Mouse (Mus musculus) layer of hippocampus, postnatal 25 days (tissue): ENCODE measurements around the gene Slit1. TPM values are rescaled to one million over a fixed set of nuclear protein-coding genes. Genes with fewer than 3 reads are reported as not detected.

Experiments
- DNase-seq, 2 experiments: peaks; one replicate each; pipeline ENCODE4 v3.0.0; 2022; ENCODE audit warnings: mixed read lengths in 2 of 2, low spot score in 1 of 2; ENCODE audit errors: extremely low spot score in 1 of 2
- total RNA-seq, 2 experiments: library from RNA; stranded (reverse); gene quantifications; 2 replicates each; pipeline ENCODE4 v1.2.3; 2021

Slit1 gene
- total RNA-seq, 2 experiments from 2014 or later = 180 to 224 TPM

DNA sequence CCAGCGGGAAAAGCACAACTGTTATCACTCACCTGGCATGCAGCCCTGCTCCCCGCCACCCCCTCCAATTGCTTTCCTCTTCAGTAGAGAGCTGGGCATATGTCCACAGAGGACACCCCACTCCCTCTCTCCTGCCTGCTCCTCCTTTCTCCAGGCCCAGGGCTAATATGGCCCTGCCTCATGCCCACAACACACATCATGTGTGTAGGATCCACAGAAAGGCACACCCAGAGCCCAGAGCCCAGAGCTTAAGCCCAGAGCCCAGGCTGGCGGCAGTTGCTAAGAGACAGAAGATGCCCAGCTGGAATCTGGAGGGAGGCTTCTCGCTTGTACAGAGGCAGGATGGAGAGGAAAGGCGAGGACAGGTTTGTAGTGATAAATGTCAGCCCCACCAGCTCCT is 49.7 kb downstream of the Slit1 start:
- no peak for DNase-seq

DNA sequence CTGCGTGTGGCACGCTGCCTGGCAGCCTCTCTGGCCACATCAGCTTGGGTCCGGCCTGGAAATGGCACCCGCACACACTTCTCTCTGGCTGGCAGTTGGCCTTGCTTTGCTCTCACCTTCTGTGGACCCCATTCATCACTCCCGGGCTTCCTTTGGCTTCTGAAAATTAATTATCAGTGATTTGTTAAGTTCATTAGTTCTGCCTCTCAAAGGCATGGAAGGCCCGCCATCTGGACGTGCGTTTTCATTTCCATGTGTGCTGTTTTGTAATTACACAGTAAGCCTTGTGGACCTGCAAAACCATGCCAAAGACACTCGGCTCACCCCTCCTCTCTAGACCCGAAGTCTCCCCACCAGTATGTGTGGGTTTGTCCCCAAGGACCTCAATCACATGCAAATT is 53.4 kb downstream of the Slit1 start:
- DNase-seq = no peak

DNA sequence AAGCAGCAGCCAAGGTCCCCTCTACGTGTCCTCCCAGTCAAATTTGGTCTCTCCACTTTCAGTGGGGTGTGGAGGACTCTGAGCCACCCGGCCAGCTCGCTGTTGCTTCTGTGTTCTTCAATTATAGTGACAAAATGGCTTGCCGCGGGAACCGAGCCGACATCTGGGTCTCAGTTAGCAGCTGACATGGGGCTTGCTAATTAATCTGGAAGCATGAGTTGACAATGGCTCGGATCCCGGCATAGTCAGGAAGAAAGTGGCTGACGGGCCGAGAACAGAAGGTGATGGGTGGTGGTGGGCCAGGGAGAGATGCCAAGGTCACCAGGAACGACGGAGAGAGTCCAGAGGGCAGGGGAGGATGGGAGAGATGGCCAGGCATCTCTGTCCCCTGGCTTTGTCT is 55.2 kb downstream of the Slit1 start:
- DNase-seq = no peak

DNA sequence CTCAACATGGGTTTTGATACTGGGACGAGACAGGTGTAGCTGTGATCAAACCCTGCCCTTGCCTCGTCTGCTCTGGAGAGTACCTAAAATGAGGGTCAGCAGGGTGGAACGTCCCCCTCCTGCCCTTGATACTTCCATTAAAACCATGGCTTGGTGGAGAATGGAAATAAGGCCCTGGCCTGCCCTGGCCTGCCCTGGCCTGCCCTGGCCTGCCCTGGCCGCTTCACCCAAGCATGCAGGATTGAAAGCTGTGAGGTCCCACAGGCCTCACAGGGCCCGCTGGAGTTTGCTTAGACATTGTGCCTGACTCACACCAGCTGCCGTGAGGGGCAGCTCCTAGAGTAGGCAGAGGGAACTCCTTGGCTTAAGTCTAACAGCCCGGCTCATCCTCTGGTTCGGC is 55.6 kb downstream of the Slit1 start:
- no peak for DNase-seq

DNA sequence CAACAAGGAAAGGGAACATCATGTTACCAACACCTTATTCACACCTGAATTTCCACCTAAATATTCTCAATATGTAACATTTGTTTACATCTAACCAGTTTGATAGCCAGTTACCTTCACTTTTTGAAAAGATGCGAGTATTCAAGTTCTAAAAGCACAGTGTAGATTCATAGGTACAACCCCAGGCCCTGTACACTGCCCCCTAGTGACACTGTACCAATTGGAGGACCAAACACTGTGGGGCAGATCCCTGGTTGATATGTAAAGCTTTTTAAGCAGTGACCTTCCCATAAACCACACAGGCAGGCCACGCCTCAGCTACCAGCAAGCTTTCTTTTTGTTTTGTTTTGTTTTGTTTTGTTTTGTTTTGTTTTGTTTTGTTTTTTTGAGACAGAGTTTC is 57.3 kb downstream of the Slit1 start:
- DNase-seq = no peak

DNA sequence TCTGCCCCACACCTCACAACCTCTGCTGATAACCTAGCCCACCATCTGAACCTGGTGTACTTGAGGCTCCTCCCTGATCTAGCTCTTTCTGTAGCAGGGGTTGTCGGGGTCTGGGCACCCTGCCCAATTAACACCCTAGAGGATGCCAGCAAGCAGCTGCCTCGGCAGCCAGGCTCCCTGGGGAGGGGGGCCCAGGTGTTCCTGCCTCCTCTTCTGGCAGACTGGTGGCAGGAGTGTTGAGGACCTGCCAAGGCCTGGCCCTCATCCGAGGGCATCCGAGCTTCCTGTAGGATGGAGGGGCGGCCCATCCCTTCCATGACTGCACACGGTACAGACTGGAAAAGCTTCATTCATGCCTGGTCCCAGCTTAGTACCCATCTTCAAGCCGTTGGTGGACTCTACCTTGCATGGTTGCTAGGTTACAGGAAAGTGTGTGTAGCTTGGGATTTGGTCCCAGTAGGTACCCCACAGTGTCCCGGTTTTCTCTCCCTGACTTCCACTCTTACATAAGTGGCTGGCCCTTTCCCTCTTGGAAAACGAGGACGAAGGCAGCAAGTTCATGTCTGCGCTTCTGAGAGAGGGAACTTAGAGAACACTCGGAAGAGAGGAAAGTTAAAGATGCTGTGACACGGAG is 57.9 kb downstream of the Slit1 start:
- DNase-seq = no peak

DNA sequence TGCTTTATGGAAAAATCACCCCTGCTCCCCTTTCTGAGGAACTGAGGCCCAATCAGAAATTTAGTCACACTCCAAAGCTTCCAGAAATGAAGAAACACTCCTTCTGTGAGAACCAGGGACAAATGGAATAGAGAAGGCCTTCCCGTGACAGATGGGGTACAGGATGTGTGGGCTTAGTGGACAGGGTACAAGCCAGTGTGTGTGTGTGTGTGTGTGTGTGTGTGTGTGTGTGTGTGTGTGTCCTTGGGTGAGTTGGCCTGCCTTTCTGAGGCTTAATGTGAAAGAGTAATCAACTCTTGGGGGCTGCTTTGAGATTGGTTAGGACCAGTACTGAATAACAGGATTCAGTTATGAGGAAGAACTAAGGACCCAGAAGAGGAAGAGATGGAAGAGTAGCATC is 58.6 kb downstream of the Slit1 start:
- no peak for DNase-seq

DNA sequence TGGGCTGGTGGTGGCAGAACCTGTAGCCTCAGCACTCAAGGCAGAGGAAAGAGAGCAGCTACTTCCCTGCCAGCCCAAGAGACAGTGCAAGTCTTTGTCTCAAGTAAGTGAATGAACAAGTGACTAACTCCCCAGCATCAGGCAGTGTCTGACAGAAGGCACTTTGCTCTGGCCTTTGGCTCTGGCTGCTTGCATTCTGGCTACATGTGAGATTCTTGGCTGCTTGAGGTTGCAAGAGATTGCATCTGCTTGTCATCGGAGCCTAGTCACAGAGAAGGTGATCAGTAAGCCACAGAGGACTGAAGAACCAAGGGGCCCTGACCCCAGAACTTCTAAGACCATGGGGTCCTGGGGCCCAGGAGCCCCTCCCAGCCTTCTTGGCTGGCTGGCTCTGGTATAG is 59.5 kb downstream of the Slit1 start:
- no peak for DNase-seq

DNA sequence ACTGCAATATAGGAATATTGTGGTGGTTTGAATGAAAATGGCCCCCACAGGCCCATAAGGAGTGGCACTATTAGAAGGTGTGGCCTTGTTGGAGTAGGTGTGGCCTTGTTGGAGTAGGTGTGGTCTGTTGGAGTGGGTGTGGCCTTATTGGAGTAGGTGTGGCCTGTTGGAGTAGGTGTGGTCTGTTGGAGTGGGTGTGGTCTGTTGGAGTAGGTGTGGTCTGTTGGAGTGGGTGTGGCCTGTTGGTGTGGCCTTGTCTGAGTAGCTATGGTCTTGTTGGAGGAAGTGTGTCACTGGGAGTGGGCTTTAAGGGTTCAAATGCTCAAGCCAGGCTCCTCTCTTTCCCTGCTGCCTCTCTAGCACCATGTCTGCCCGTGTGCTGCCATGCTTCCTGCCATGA is 63.2 kb downstream of the Slit1 start:
- no peak for DNase-seq

DNA sequence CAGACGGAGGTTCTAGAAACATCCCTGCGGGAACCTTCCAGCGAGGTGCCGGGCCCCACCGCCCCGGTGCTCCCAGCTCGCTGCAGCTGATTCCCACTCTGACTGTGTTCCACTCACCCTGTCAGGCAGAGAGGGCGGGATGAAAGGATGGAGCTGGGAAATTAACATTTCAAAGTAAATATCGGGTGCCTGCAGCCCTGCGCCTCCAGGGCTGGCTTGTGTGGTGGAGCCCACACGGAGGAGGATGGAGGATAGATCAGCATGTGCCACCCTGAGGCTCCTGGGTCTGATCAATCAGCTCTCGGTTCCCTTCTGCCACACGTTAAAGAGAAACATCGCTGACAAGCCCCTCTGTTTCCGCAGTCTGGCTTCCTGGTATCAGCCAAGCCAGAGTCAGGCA is 64.4 kb downstream of the Slit1 start:
- DNase-seq = no peak

DNA sequence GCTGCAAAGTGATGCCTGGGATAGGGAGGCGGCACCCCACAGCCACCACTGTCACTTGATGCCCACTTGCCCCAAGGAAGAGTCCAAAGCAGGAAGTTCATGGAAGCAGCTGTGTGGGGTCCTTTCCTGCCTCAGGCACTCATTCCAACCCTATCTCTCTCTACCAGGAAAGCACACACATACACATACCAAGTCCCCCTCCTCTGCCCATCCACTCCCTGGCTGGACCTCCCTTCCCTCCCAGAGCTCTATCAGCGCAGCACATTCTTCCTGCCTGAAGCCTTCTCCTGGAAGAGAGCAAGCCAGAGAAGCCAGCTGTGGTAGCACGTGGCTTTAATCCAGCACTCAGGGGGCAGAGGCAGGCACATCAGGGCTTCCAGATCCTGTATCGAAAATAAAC is 65.9 kb downstream of the Slit1 start:
- no peak for DNase-seq

DNA sequence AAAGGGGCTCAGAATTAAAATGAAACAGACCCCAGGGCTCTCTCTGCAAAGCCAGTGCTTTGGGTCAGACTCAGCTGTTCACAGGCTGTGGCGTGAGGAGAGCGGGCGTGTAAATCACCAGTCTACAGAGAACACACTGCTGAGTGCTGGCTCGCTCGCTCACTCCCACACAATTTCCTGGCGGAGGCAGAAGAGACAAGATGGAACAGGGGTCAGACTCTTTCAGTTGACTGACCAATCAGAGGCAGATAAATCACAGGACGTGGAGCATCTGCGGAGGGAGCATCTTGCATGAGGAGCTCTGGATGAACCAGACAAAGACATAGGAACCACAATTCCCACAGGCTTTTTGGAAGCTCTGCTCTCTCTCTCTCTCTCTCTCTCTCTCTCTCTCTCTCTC is 67.9 kb downstream of the Slit1 start:
- no peak for DNase-seq

DNA sequence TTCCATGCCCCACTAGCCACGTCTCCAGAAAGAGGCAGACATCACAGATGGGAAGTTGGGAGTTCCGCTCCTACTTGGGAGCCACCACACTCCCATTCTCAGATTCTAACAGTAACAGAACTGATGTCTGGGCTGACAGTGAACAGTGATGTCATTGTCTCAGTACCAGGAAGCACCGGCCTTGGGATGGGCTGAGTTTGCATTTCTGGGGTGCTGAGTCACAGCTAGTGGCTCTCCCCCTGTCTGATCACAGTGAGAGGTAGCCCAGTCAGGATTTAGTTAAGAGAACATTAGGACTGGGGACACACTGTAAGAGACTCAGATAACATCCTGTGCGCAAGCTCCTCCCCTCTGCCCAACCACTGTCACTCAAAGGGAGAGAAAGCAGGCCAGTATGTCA is 69.1 kb downstream of the Slit1 start:
- DNase-seq = no peak

DNA sequence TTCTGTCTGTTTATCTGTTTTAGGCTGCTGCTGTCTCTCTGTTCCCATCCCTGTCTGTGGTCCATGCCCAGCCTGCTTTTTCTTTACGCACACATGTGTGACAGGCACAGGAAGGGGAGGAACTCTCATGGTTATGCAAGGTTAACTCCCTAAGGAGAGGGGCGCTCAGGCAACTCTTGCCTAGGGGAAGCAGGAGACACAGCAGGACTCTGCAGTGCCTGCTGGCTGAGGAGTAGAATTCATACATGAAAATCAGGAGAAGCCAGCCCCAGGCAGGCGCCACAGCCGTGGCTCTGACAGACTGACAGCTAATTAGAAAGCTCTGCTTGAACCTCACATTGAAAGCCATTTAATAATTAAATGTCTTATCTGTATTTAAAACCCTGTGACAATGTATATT is 70.6 kb downstream of the Slit1 start:
- DNase-seq = no peak

DNA sequence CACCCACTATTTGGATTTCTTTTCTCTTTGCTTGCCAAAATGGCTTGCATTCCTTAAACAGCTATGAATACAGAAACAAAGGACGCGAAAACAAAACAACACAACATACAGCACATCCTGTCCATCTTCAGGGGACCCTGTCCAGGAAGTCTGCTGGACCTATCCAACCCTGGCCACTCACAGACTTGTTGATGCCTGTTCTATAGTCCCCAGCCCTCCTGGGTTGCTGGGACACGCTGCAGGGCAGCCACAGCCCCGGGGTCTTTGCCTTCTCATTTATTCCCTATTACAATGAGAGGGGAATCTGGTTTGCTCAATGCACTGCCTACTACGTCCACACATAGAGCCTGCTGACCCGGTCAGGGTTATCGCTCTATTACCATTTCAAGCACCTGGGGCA is 72.5 kb downstream of the Slit1 start:
- no peak for DNase-seq

DNA sequence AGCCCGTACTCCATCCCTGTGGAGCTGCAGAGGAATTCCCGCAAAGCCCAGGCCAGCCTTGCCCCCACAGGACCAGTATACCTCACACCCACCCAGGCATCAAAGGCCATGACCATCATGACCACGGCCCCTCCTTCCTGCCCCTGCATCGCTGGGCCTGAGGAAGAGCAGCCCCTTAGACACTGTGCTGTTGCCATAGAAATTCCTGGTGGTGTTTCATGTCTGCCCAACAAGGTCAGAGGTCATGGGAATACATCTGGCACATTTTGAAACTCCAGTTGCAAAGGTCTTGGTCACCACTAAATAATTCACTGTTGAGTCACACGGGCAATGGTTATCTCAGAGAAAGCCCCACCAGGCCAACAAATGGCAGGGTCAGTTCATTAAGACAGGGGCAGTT is 73.0 kb downstream of the Slit1 start:
- DNase-seq = no peak

DNA sequence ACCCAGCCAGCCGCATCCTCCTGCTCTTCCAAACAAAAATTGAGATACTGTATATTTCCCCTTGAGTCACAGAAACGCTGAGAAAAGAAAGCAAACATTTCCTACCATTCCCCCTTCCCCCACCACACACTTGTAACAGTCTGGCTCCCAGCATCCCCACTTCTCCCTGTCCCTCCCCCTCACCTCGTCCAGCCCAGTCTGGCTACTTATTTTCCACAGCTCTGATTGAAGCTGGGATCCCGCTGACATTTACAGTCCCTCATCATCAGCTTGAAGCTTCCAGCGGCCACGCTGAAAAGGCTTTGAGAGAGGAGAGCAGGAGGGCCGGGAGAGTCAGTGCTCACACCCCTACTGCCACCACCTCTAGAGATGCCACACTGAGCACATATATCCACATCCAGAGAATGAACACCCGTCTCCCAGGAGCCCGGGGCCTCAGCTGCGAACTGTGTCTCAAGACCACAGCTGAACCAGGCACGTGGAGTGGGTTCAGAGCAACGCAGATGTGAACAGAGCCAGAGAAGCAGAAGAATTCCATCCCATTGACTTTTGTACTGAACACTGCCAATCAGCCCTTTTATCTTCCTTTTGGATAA is 73.6 kb downstream of the Slit1 start:
- no peak for DNase-seq

DNA sequence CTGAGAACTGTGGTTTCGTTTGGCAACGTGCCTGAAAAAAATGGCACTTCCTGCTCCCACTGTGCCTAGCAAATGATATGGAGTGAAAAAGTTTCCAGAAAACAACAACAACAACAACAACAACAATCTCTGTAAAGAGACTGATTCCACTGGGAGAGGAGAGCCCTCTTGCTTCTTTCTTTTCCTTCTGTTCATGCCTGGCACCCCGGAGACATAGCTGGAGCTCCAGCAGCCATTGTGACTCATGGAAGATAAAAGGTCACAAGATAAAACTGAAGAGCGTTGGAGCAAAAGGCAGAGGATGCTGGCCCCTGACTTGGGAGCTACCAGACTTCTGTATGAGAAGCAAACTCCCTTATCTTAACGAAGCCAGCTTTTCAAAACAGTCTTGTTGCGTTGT is 75.9 kb downstream of the Slit1 start:
- DNase-seq = no peak

DNA sequence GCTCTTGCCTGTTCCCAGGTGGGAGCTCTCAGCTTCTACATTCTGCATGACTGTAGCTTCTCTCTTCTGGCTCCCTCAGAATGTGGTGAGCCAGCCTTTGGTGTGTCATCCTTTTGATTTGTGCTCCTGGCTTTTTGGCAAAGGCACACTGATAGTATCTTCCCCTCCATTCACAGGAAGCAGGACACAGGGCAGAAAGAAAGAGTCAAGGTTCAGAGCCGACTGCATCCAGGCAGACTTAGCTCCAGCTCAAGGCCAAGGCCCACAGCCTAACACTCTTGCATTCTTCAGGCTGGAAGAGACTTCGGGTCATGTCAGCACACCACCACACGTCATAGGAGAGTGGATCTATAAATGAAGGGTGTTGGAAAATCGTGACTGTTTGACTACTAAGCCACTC is 77.5 kb downstream of the Slit1 start:
- DNase-seq = no peak

DNA sequence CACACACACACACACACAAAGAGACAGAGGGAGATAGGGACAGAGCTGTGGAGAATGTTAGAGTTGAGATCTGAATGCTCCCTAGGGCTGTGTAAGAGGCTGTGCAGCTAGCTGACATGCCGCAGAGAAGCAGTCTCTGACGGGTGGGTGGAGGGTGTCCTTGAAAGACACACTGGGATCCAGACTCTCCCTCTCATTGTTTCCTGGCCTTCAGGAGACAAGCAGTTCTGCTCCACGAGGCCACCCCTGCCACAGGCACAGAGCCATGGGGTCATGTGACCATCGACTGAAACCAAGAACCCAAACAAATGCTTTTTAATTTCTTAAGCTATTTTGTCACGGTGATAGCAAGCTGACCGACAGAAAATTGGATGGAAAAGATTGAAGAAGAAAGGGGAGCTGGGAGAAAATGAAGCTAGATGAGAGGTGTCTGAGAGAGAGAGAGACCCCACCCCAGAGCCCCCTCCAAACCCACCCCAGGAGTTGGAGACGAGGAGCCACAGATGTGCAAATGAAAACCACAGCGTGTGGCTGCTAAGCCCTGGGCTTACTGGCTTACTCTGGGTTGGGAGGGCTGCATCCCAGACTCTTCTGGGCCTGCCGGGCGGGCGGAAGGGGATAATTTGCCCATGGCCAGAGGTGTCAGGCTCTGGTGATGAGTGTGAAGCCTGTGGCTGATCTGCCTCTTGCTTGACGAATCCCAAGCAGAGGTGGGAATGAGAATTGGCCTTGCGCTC is 79.8 kb downstream of the Slit1 start:
- no peak for DNase-seq

DNA sequence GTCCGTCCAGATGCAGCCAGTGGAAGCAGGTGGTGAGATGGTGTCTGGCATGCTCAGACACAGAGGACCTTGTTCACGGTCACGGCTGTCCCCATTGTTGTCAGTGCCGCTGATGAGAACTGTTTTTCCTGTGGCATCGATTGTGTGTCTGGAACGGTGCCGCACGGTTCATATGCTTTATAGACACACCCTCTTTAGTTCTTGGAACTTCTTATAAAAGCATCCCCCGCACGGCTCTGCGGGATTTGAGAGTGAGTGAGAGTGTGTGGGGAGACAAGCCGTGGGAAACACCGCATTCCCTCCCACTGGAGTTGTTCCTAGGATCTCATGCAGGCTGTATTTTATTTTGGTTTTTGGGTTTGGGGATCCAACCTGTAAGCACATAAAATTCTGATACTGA is 82.0 kb downstream of the Slit1 start:
- no peak for DNase-seq

DNA sequence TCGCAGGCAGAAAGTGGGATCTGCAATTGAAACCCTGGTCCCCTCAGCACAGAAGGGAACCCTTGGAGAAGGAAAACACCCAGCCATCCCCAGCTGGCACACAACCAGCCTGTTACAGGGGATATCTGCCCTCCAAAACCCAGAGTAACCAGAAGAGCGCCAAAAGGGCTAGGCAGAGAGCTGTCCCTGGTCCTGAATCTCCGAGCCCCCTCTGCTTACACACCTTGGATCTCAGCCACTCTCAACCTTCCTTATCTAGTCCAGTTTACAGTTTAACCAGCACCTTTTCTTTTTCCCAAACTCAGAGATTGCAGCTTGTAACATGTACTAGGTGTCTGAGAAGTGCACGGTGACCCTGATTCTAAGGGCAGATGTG is 82.5 kb downstream of the Slit1 start:
- no peak for DNase-seq
